Mouse (Mus musculus) heart, postnatal 0 days (tissue): ENCODE results near the gene Dus2. TPM values are rescaled to one million over a fixed set of nuclear protein-coding genes. Genes with fewer than 3 reads are reported as not detected.

ENCODE experiments used
- ATAC-seq: fragments of 200-750 bp; cut with Nextera tagmentation; 2 replicates; pipeline ENCODE4 v1.8.0; 2017; ENCODE audit warnings: low read depth, moderate number of reproducible peaks, moderate library complexity; ENCODE audit not compliant: insufficient read depth
- DNase-seq: peaks from one replicate; pipeline ENCODE4 v3.0.0-alpha.2; 2016; ENCODE audit warnings: low spot score
- H3K27ac ChIP-seq: fragments of 300-500 bp; sonication (generic); 2 replicates; pipeline ENCODE4 v1.5.1; 2014; ENCODE audit warnings: low read depth, mild to moderate bottlenecking
- H3K27me3 ChIP-seq: fragments of 300-500 bp; sonication (generic); 2 replicates; pipeline ENCODE4 v1.6.1; 2014; ENCODE audit warnings: low read length, mixed read lengths; ENCODE audit not compliant: control insufficient read depth, insufficient read depth
- H3K36me3 ChIP-seq: fragments of 300-500 bp; sonication (generic); replicated peaks from 2 replicates; pipeline ENCODE4 v1.6.1; 2014; ENCODE audit warnings: low read length, mixed read lengths; ENCODE audit not compliant: control insufficient read depth, insufficient read depth
- H3K4me1 ChIP-seq: fragments of 300-500 bp; sonication (generic); 2 replicates; pipeline ENCODE4 v1.6.1; 2014; ENCODE audit warnings: antibody characterized with exemption; ENCODE audit not compliant: control insufficient read depth, insufficient read depth
- H3K4me2 ChIP-seq: fragments of 300-500 bp; sonication (generic); 2 replicates; pipeline ENCODE4 v1.6.1; 2014; ENCODE audit warnings: low read depth, mild to moderate bottlenecking, low read length, moderate library complexity
- H3K4me3 ChIP-seq: fragments of 300-500 bp; sonication (generic); 2 replicates; pipeline ENCODE4 v1.5.1; 2014; ENCODE audit warnings: low read depth, low read length
- H3K9ac ChIP-seq: fragments of 300-500 bp; sonication (generic); replicated peaks from 2 replicates; pipeline ENCODE4 v1.6.1; 2014; ENCODE audit warnings: low read depth, low read length, mixed read lengths
- H3K9me3 ChIP-seq: fragments of 300-500 bp; sonication (generic); replicated peaks from 2 replicates; pipeline ENCODE4 v1.6.1; 2016; ENCODE audit warnings: low read length; ENCODE audit not compliant: control insufficient read depth
- CTCF ChIP-seq: IDR thresholded peaks from 2 replicates; pipeline ENCODE4 v1.5.1; 2016; ENCODE audit warnings: antibody characterized with exemption, control low read depth, low read depth
- EP300 ChIP-seq: IDR thresholded peaks from 2 replicates; pipeline ENCODE4 v1.6.1; 2016; ENCODE audit warnings: antibody characterized with exemption, low read depth
- WGBS: fragments of 180-500 bp; shearing (Covaris S2); extraction: QIAGEN DNeasy Blood & Tissue Kit; methylation state at CpG from one replicate; pipeline ENCODE4 v1.1.7; 2014; 5-methylcytosine and 5-hydroxymethylcytosine counted together
- polyA plus RNA-seq: library from polyadenylated mRNA; unstranded; fragments of >200 nt; fragmentation: Nextera tagmentation; extraction: Ambion mirVana; gene quantifications from 2 replicates; pipeline ENCODE4 v1.2.1, GENCODE M21; 2015
- total RNA-seq: library from RNA; depleted of rRNA; stranded (reverse); fragments of >200 nt; gene quantifications from 2 replicates; pipeline ENCODE4 v1.2.3, GENCODE M21; 2014; ENCODE audit warnings: low replicate concordance

Gene Dus2
- total and polyA plus RNA-seq, 2 experiments from 2014 or later, result 8.5 to 8.6 TPM

DNA sequence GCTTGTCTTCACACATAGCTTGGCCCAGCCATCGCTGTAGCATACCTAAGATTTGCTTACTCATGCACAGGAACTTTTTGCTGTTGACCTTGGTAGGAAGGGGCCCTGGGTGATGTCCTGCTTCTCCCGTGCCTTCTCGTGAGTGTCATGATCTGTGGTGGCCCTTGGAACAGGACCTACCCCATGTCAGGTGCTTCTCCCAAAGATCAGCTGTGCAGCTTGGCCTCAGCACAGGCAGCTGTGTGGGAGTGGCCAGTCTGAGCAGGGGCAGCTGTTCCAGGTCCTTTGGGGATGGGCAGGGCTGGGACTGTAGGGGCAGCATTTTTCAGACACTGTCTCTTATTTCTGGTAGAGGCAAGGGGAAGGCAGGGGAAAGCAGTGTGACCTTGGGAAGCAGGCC, 53.0 kb downstream of the Dus2 start:
- Histone ChIP-seq H3K9ac (no peak overlapping the region), H3K4me1 (no peaks in the 10 kb centered on the region), H3K4me2 (no peak overlapping the region), H3K9me3 (no peaks in the 10 kb centered on the region), H3K4me3 (no peak overlapping the region), H3K36me3 (0 out of 2 replicates have a peak, but pooled peaks cover 8% of the 10 kb centered on the region), H3K27ac (no peak overlapping the region), H3K27me3 (no peaks in the 10 kb centered on the region)
- ATAC-seq (no peak), DNase-seq (no peak)
- TF ChIP-seq EP300 (no peak), CTCF (no peak)
- WGBS, result 69% methylated on average over 3 of the region's 3 CpGs

DNA sequence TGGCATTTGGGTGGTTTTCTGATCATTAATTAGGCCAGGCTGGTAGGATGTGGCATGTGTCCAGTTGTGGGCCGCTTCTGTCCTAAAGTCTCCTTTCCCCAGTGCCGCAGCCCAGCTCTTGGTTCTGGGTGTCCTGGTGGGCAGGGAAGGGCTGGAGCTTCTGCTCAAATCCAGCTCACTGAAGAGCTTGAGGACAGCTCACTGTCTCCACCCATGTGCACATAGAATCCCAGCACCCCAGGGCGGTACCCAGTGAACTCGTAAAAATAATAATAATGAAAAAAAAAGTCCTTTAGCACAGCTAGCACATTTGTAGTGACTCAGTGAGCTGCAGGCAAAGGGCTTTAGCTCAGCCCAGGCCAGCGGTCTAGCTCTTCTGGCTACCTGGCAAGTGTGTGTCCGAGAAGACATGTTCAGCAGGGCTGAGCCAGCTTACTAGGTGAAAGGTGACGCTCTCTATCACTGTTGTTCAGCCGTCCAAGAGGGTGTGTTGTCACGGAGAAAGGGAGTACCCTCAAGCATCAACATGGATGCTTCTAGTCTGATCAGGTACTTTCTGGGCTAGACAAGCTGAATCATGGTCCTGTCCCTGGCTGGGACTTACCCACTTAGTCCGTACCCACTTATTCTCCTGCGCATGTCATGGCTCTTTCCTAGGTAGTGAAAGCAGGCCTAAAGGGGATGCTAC, 55.9 kb downstream of the Dus2 start:
- TF ChIP-seq EP300 (no peak), CTCF (no peak)
- no peak overlapping the region for H3K4me2 ChIP-seq
- no peaks in the 10 kb centered on the region for H3K9me3 ChIP-seq
- ATAC-seq, result peak; percentile 49
- H3K4me3 ChIP-seq, result no peak overlapping the region
- no peaks in the 10 kb centered on the region for H3K4me1 ChIP-seq
- no peaks in the 10 kb centered on the region for H3K27me3 ChIP-seq
- H3K9ac ChIP-seq, result no peak overlapping the region
- H3K27ac ChIP-seq, result no peak overlapping the region
- no peak for DNase-seq
- peaks cover 17% of the 10 kb centered on the region; the same call in 1 of the 2 replicates for H3K36me3 ChIP-seq
- WGBS, result 83% methylated on average over 11 of the region's 11 CpGs

DNA sequence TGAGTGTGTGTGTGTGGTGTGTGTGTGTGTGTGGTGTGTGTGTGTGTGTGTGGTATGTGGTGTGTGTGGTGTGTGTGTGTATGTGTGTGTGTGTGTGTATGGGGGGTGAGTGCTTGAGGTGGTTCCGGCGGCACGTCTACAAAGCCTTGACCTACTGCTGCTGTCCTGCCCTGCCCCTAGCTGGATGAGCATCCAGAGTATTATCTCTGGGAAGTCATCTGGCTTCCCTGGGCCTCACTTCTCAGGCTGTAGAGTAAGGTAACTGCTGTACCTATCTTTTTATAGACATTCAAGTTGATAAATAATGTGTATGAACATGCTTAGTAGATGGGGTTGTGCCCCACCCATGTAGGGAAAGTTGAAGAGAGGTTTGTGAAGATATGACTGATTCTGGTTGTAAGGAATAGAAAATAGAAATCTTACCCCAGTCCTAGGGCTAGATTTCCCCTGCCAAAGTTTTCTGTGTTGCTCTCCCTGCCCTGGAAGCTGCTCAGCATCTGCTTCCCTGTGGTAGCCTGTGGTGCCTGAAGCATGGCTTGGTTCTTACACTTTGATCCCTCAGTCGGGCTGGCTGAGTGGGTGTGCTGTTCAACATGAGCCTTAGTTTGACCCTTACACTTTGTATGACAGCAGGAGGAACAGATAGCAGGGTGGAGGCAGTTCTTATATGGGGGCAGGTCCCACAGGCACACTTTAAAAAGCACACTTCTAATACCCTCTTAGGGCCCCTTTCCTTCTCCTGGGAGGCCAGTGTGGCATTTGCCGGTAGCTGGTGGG, 56.9 kb downstream of the Dus2 start:
- H3K9ac ChIP-seq, result no peak overlapping the region
- no peak overlapping the region for H3K27ac ChIP-seq
- DNase-seq, result no peak
- WGBS, result 66% methylated on average over 5 of the region's 5 CpGs
- no peak overlapping the region for H3K4me3 ChIP-seq
- H3K4me1 ChIP-seq, result no peaks in the 10 kb centered on the region
- no peak overlapping the region for H3K4me2 ChIP-seq
- no peak for TF ChIP-seq EP300
- no peaks in the 10 kb centered on the region for H3K27me3 ChIP-seq
- no peaks in the 10 kb centered on the region for H3K9me3 ChIP-seq
- H3K36me3 ChIP-seq, result peaks cover 26% of the 10 kb centered on the region
- ATAC-seq, result no peak

DNA sequence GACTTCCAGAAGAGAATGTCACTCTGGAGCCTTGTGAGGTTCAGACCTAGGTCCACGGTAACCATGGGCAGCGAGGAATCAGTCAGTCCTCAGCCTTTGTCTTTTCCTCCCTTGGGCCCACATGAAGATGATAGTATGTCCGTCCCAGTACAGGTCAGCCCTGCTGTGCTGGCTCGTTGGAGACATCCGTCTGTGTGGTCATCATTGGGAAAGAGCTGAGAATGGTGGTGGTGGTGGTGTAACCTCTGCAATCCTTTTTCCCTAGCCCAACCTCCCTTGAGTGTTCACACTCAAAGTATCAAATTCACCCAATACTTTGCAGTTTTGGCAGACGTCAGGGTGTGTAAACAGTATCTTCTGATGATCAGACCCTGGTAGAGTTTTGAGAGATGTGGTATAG, 58.7 kb downstream of the Dus2 start:
- Histone ChIP-seq H3K4me2 (no peak overlapping the region), H3K9me3 (no peaks in the 10 kb centered on the region), H3K4me1 (no peaks in the 10 kb centered on the region), H3K27me3 (no peaks in the 10 kb centered on the region), H3K4me3 (no peak overlapping the region), H3K36me3 (peaks cover 26% of the 10 kb centered on the region), H3K9ac (no peak overlapping the region), H3K27ac (no peak overlapping the region)
- no peak for ATAC-seq
- no peak for DNase-seq
- 85% methylated on average over 6 of the region's 6 CpGs for WGBS
- TF ChIP-seq CTCF (no peak), EP300 (no peak)

DNA sequence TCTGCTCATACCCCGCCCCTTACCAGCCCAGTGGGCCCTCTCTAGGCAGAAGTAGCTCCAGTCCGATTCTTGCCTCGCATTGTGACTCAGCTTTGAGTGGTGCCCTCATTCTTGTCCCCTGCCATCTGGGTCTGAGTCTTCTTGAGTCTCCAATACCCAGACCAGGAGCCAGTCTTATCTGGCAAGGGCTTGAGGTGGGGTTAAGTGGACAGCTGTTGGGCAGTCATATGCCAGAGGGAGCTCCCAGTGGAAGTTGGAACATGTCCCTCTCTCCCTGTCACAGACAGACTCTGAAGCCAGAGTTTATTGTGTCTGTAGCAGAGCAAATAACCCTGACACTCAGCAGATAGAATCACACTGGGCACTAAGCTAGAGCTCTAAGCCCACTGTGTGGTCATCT, 59.9 kb downstream of the Dus2 start:
- TF ChIP-seq CTCF (no peak), EP300 (no peak)
- Histone ChIP-seq H3K4me3 (no peak overlapping the region), H3K4me1 (no peaks in the 10 kb centered on the region), H3K9ac (no peak overlapping the region), H3K27me3 (no peaks in the 10 kb centered on the region), H3K27ac (no peak overlapping the region), H3K9me3 (no peaks in the 10 kb centered on the region), H3K4me2 (no peak overlapping the region), H3K36me3 (peaks cover 26% of the 10 kb centered on the region)
- ATAC-seq, result no peak
- WGBS, result 72% methylated on average over 3 of the region's 3 CpGs
- DNase-seq, result no peak
